Mouse (Mus musculus) lung, embryonic 14.5 days (tissue): ENCODE results near the gene Atp11c. TPM values are rescaled to one million over a fixed set of nuclear protein-coding genes. Genes with fewer than 3 reads are reported as not detected.

Experiments
- ATAC-seq: fragments of 200-750 bp; cut with Nextera tagmentation; 2 replicates; pipeline ENCODE4 v1.8.0; 2017; ENCODE audit warnings: mild to moderate bottlenecking, moderate TSS enrichment, moderate library complexity; ENCODE audit not compliant: insufficient read depth
- DNase-seq: peaks from one replicate; pipeline ENCODE4 v3.0.0-alpha.2; 2015
- H3K27ac ChIP-seq: fragments of 300-500 bp; sonication (generic); 2 replicates; pipeline ENCODE4 v1.5.1; 2014; ENCODE audit warnings: low read depth, mild to moderate bottlenecking, moderate library complexity
- H3K27me3 ChIP-seq: fragments of 300-500 bp; sonication (generic); 2 replicates; pipeline ENCODE4 v1.6.1; 2014; ENCODE audit warnings: low read length, control low read depth; ENCODE audit not compliant: insufficient read depth
- H3K36me3 ChIP-seq: fragments of 300-500 bp; sonication (generic); 2 replicates; pipeline ENCODE4 v1.6.1; 2014; ENCODE audit warnings: control low read depth; ENCODE audit not compliant: insufficient read depth
- H3K4me1 ChIP-seq: fragments of 300-500 bp; sonication (generic); 2 replicates; pipeline ENCODE4 v1.6.1; 2014; ENCODE audit warnings: antibody characterized with exemption, control low read depth; ENCODE audit not compliant: insufficient read depth
- H3K4me2 ChIP-seq: fragments of 300-500 bp; sonication (generic); 2 replicates; pipeline ENCODE4 v1.6.1; 2014; ENCODE audit warnings: mild to moderate bottlenecking
- H3K4me3 ChIP-seq: fragments of 300-500 bp; sonication (generic); 2 replicates; pipeline ENCODE4 v1.5.1; 2014; ENCODE audit warnings: low read depth, low read length
- H3K9ac ChIP-seq: fragments of 300-500 bp; sonication (generic); 2 replicates; pipeline ENCODE4 v1.6.1; 2014
- H3K9me3 ChIP-seq: fragments of 300-500 bp; sonication (generic); 2 replicates; pipeline ENCODE4 v1.6.1; 2016; ENCODE audit warnings: low read depth, low read length, control low read depth
- CTCF ChIP-seq: IDR thresholded peaks from 2 replicates; pipeline ENCODE4 v1.5.1; 2016; ENCODE audit warnings: antibody characterized with exemption, low read depth
- WGBS: fragments of 180-500 bp; shearing (Covaris S2); extraction: QIAGEN DNeasy Blood & Tissue Kit; methylation state at CpG from one replicate; pipeline ENCODE4 v1.1.7; 2014; 5-methylcytosine and 5-hydroxymethylcytosine counted together
- polyA plus RNA-seq: library from polyadenylated mRNA; unstranded; fragments of >200 nt; fragmentation: Nextera tagmentation; extraction: Ambion mirVana; gene quantifications from 2 replicates; pipeline ENCODE4 v1.2.1, GENCODE M21; 2014

The Atp11c gene
- polyA plus RNA-seq, 1 experiment from 2014 or later, result 12.9 TPM

- Histone ChIP-seq H3K36me3 (no peaks in the 10 kb centered on the region), H3K4me2 (no peak overlapping the region)
Measured at GRCm38 (mm10) chrX:60386852-60387251, 205.6 kb downstream of the Atp11c start.

GRCm38 (mm10) chrX:60381711-60382110 lies 210.8 kb downstream of the Atp11c start:
- WGBS, result 55% methylated on average over 2 of the region's 2 CpGs
- no peak overlapping the region for H3K9ac ChIP-seq
- H3K4me3 ChIP-seq, result no peak overlapping the region
- TF ChIP-seq CTCF, result no peak
- H3K36me3 ChIP-seq, result no peaks in the 10 kb centered on the region
- no peak overlapping the region for H3K27ac ChIP-seq
- H3K4me1 ChIP-seq, result no peaks in the 10 kb centered on the region
- no peaks in the 10 kb centered on the region for H3K9me3 ChIP-seq
- DNase-seq, result no peak
- no peaks in the 10 kb centered on the region for H3K27me3 ChIP-seq
- H3K4me2 ChIP-seq, result no peak overlapping the region
- ATAC-seq, result no peak

More at GRCm38 (mm10) chrX:60386852-60387251, 205.6 kb downstream of the Atp11c start:
- Histone ChIP-seq H3K4me3 (no peak overlapping the region), H3K9me3 (no peaks in the 10 kb centered on the region), H3K27me3 (no peaks in the 10 kb centered on the region), H3K27ac (no peak overlapping the region), H3K9ac (no peak overlapping the region), H3K4me1 (no peaks in the 10 kb centered on the region)
- ATAC-seq (no peak), DNase-seq (no peak)
- TF ChIP-seq CTCF, result no peak
- WGBS, result 84% methylated on average over 1 of the region's 1 CpGs

GRCm38 (mm10) chrX:60380386-60380785 lies 212.1 kb downstream of the Atp11c start:
- no peaks in the 10 kb centered on the region for H3K36me3 ChIP-seq
- H3K27me3 ChIP-seq, result no peaks in the 10 kb centered on the region
- ATAC-seq, result no peak
- no peak overlapping the region for H3K27ac ChIP-seq
- H3K4me1 ChIP-seq, result no peaks in the 10 kb centered on the region
- DNase-seq, result no peak
- TF ChIP-seq CTCF, result no peak
- no peak overlapping the region for H3K9ac ChIP-seq
- H3K4me3 ChIP-seq, result no peak overlapping the region
- no peak overlapping the region for H3K4me2 ChIP-seq
- no peaks in the 10 kb centered on the region for H3K9me3 ChIP-seq

- H3K4me2 ChIP-seq, result no peak overlapping the region
- no peaks in the 10 kb centered on the region for H3K36me3 ChIP-seq
- no peak overlapping the region for H3K27ac ChIP-seq
- DNase-seq (no peak), ATAC-seq (no peak)
- H3K4me1 ChIP-seq, result no peaks in the 10 kb centered on the region
- no peak for TF ChIP-seq CTCF
- 100% methylated on average over 1 of the region's 1 CpGs for WGBS
- H3K9me3 ChIP-seq, result no peaks in the 10 kb centered on the region
- no peaks in the 10 kb centered on the region for H3K27me3 ChIP-seq
- no peak overlapping the region for H3K9ac ChIP-seq
- no peak overlapping the region for H3K4me3 ChIP-seq
Measured at GRCm38 (mm10) chrX:60348741-60349140, 243.8 kb downstream of the Atp11c start.

GRCm38 (mm10) chrX:60345447-60345846 lies 247.1 kb downstream of the Atp11c start:
- H3K27me3 ChIP-seq, result no peaks in the 10 kb centered on the region
- H3K4me2 ChIP-seq, result no peak overlapping the region
- no peaks in the 10 kb centered on the region for H3K4me1 ChIP-seq
- H3K36me3 ChIP-seq, result no peaks in the 10 kb centered on the region
- no peak overlapping the region for H3K9ac ChIP-seq
- ATAC-seq (no peak), DNase-seq (peak; percentile 0)
- TF ChIP-seq CTCF, result no peak
- H3K9me3 ChIP-seq, result no peaks in the 10 kb centered on the region
- H3K4me3 ChIP-seq, result no peak overlapping the region
- no peak overlapping the region for H3K27ac ChIP-seq

- no peaks in the 10 kb centered on the region for H3K9me3 ChIP-seq
Measured at GRCm38 (mm10) chrX:60344991-60345390, 247.5 kb downstream of the Atp11c start.

GRCm38 (mm10) chrX:60329735-60330134 lies 262.8 kb downstream of the Atp11c start:
- WGBS, result 88% methylated on average over 3 of the region's 3 CpGs
- H3K36me3 ChIP-seq, result no peaks in the 10 kb centered on the region
- no peak overlapping the region for H3K27ac ChIP-seq
- TF ChIP-seq CTCF, result no peak
- H3K9me3 ChIP-seq, result no peaks in the 10 kb centered on the region
- no peaks in the 10 kb centered on the region for H3K27me3 ChIP-seq
- H3K4me3 ChIP-seq, result no peak overlapping the region
- no peak overlapping the region for H3K4me2 ChIP-seq
- ATAC-seq, result no peak
- no peak for DNase-seq
- H3K9ac ChIP-seq, result no peak overlapping the region
- H3K4me1 ChIP-seq, result no peaks in the 10 kb centered on the region

More at GRCm38 (mm10) chrX:60344991-60345390, 247.5 kb downstream of the Atp11c start:
- Histone ChIP-seq H3K4me2 (no peak overlapping the region), H3K27me3 (no peaks in the 10 kb centered on the region), H3K27ac (no peak overlapping the region), H3K4me3 (no peak overlapping the region), H3K36me3 (no peaks in the 10 kb centered on the region), H3K9ac (no peak overlapping the region), H3K4me1 (no peaks in the 10 kb centered on the region)
- no peak for ATAC-seq
- TF ChIP-seq CTCF, result no peak
- WGBS, result 69% methylated on average over 4 of the region's 4 CpGs
- no peak for DNase-seq

GRCm38 (mm10) chrX:60321321-60321720 lies 271.2 kb downstream of the Atp11c start:
- no peaks in the 10 kb centered on the region for H3K36me3 ChIP-seq
- no peaks in the 10 kb centered on the region for H3K9me3 ChIP-seq
- WGBS, result 78% methylated on average over 4 of the region's 4 CpGs
- no peak for DNase-seq
- no peak overlapping the region for H3K27ac ChIP-seq
- H3K4me3 ChIP-seq, result no peak overlapping the region
- H3K27me3 ChIP-seq, result no peaks in the 10 kb centered on the region
- no peak overlapping the region for H3K9ac ChIP-seq
- H3K4me1 ChIP-seq, result no peaks in the 10 kb centered on the region
- ATAC-seq, result no peak
- no peak for TF ChIP-seq CTCF
- no peak overlapping the region for H3K4me2 ChIP-seq
